Mouse (Mus musculus) heart, embryonic 14.5 days (tissue): ENCODE results near the gene Tet3. TPM values are rescaled to one million over a fixed set of nuclear protein-coding genes. Genes with fewer than 3 reads are reported as not detected.
A peak's percentile ranks its signal among the peaks of the same experiment; 100 is the strongest.

ENCODE experiments used
- ATAC-seq: fragments of 200-750 bp; cut with Nextera tagmentation; 2 replicates; pipeline ENCODE4 v1.8.0; 2017; ENCODE audit warnings: low read depth, moderate TSS enrichment; ENCODE audit not compliant: insufficient number of reproducible peaks, insufficient read depth, low FRiP score
- H3K27ac ChIP-seq, 2 experiments: fragments of 200-500 bp in 1 of 2; fragments of 300-500 bp in 1 of 2; sonication (generic) in 1 of 2; replicated peaks in 1 of 2; 2 replicates each; pipeline ENCODE4 v1.5.1; 2012 to 2014; ENCODE audit warnings: low read depth in 2 of 2, low read length in 2 of 2, control low read depth in 1 of 2, mild to moderate bottlenecking in 1 of 2, mixed read lengths in 1 of 2; ENCODE audit not compliant: control insufficient read depth in 1 of 2, insufficient read depth in 1 of 2
- H3K27me3 ChIP-seq: fragments of 300-500 bp; sonication (generic); 2 replicates; pipeline ENCODE4 v1.6.1; 2014; ENCODE audit warnings: mild to moderate bottlenecking, low read length, control low read depth; ENCODE audit not compliant: control insufficient read depth, insufficient read depth
- H3K36me3 ChIP-seq: fragments of 300-500 bp; sonication (generic); 2 replicates; pipeline ENCODE4 v1.6.1; 2014; ENCODE audit warnings: mild to moderate bottlenecking, control low read depth, low read length, mixed read lengths; ENCODE audit not compliant: control insufficient read depth, insufficient read depth
- H3K4me1 ChIP-seq, 2 experiments: fragments of 200-500 bp in 1 of 2; fragments of 300-500 bp in 1 of 2; sonication (generic) in 1 of 2; 2 replicates each; pipeline ENCODE4 v1.6.1; 2012 to 2014; ENCODE audit warnings: low read length in 2 of 2, control low read depth in 1 of 2, mixed read lengths in 1 of 2; ENCODE audit not compliant: control insufficient read depth in 2 of 2, insufficient read depth in 2 of 2
- H3K4me2 ChIP-seq: fragments of 300-500 bp; sonication (generic); 2 replicates; pipeline ENCODE4 v1.6.1; 2014; ENCODE audit warnings: mild to moderate bottlenecking, low read length
- H3K4me3 ChIP-seq, 2 experiments: fragments of 200-500 bp in 1 of 2; fragments of 300-500 bp in 1 of 2; sonication (generic) in 1 of 2; 2 replicates each; pipeline ENCODE4 v1.5.1; 2012 to 2014; ENCODE audit warnings: low read length in 2 of 2, mild to moderate bottlenecking in 2 of 2, control low read depth in 1 of 2, low read depth in 1 of 2, moderate library complexity in 1 of 2; ENCODE audit not compliant: control insufficient read depth in 1 of 2, insufficient read depth in 1 of 2
- H3K9ac ChIP-seq: fragments of 300-500 bp; sonication (generic); 2 replicates; pipeline ENCODE4 v1.6.1; 2014; ENCODE audit warnings: mild to moderate bottlenecking, low read length
- H3K9me3 ChIP-seq: fragments of 300-500 bp; sonication (generic); 2 replicates; pipeline ENCODE4 v1.6.1; 2016; ENCODE audit warnings: low read length, control low read depth; ENCODE audit not compliant: control insufficient read depth
- WGBS: fragments of 180-500 bp; shearing (Covaris S2); extraction: QIAGEN DNeasy Blood & Tissue Kit; methylation state at CpG from one replicate; pipeline ENCODE4 v1.1.7; 2014; 5-methylcytosine and 5-hydroxymethylcytosine counted together
- polyA plus RNA-seq: library from polyadenylated mRNA; unstranded; fragments of >200 nt; fragmentation: Nextera tagmentation; extraction: Ambion mirVana; gene quantifications from 2 replicates; pipeline ENCODE4 v1.2.1, GENCODE M21; 2014

The Tet3 gene
- polyA plus RNA-seq, 1 experiment from 2014 or later: 28.9 TPM

DNA sequence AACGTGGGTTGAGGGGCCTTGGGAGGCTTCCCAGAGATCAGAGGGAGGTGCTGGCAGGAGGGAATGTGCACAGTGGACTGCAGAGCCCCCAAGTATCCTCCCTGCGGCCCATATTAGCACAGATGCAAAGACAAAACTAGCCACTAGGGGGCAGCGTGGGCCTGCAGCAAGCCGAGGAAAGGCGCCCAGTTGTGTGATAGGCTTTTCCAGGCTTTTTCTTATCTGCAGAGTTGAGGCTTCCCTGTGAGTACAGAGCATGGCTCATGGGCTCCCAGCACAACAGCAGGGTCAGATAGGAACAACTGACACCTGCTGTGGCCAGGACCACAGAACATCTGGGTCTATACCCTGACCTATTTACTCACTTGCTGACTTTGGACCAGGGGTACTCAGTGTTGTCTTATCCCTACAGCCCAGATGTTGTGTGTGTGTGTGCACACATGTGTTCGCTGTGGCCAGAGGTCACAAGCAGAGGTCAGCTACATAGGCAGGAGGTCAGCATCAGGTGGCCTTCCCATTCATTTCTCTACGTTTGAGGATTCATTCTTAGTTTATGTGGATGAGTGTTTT lies 102.2 kb downstream of the Tet3 start:
- Histone ChIP-seq H3K4me3 (no peak overlapping the region), H3K27me3 (no peaks in the 10 kb centered on the region), H3K9me3 (no peaks in the 10 kb centered on the region), H3K4me2 (no peak overlapping the region), H3K4me1 (peaks cover 0 to 4% of the 10 kb centered on the region in 2 experiments; a peak in 1 of 4 replicates), H3K9ac (no peak overlapping the region), H3K36me3 (peaks cover 84% of the 10 kb centered on the region), H3K27ac (no peak overlapping the region)
- WGBS: 24% methylated on average over 7 of the region's 7 CpGs
- 0 out of 2 replicates have a peak, but pooled peaks have one; percentile 18 for ATAC-seq

DNA sequence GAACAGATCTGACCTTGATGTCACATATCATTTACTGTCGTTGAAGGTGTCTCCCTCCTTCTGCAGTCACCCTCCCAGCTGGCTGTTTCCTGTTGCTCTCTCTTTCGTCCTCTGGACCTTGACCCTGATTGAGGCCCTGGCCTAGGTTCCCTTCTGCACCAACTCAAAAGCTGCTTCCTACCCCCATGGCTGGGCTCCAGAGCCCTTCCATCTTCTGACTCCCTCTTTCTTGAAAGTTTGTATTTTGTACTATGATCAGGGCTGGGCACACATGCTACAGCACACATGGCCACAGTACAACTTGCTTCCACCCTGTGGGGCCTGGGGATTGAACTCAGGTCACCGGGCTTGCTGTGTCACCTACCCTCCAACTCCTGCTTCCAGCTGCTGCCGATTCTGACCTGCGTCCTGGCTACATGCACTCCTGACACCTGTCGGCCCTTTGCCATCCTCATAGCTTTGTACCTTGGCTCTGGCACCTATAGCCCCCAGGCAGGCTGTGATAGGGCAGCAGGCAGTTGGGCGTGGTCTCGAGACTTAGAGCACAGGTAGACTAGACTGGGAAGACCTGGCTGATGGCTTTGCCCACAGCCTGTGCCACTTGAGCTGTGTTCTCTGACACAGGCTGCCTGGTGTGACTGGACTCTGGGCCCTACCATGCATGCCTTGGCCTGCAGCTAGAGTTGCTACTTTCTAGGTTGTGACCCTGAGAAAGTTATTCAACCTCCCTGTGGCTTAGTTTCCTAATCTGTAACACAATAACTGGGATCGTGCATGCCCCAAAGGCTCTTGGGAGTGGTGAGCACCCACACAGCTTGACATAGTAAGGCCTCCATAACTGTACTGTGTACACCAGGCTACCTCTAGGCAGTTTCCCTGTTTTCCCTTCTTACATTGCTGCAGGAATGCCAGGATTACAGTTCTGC lies 103.8 kb downstream of the Tet3 start:
- ATAC-seq: no peak
- Histone ChIP-seq H3K36me3 (peaks cover 73% of the 10 kb centered on the region), H3K9ac (no peak overlapping the region), H3K27me3 (no peaks in the 10 kb centered on the region), H3K9me3 (no peaks in the 10 kb centered on the region), H3K27ac (no peak overlapping the region), H3K4me1 (peaks cover 2 to 9% of the 10 kb centered on the region in 2 experiments), H3K4me2 (no peak overlapping the region), H3K4me3 (no peak overlapping the region)
- WGBS: 80% methylated on average over 9 of the region's 9 CpGs

DNA sequence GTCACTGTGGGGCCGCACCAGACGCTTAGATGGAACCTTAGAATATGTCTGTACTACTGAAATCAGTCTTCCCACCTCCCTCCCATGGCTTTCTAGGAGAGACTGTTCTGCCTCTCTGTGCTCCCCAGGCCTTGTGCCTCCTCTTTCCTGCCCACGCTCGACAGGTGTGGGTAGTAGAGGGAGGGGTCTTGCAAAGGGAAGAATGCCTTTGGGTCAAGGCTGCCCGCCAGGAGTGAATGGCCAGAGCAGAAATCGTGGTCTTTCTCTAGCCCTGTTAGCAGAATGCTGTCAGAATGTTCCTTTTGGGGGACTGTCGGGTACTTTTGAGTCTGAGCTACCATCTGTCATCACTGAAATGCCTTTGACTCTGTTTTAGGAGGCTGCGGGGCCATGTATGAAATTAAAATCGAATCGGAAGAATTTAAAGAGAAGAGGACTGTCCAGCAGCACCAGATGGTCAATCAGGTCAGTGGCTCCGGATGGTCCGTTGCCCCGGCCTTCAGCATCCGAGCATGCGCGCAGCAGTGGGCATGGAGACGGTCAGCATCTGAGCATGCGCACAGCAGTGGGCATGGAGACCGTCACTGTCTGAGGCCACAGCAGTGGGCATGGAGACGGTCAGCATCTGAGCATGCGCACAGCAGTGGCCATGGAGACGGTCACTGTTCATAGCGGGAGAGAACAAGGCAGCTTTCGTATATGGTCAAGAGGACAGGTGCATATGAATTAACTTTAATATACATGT lies 106.0 kb downstream of the Tet3 start:
- no peaks in the 10 kb centered on the region for H3K9me3 ChIP-seq
- peaks cover 7 to 16% of the 10 kb centered on the region in 2 experiments for H3K4me1 ChIP-seq
- no peaks in the 10 kb centered on the region for H3K27me3 ChIP-seq
- H3K27ac ChIP-seq: no peak overlapping the region
- WGBS: 95% methylated on average over 24 of the region's 24 CpGs
- H3K4me3 ChIP-seq: no peak overlapping the region
- H3K9ac ChIP-seq: no peak overlapping the region
- no peak overlapping the region for H3K4me2 ChIP-seq
- no peak for ATAC-seq
- H3K36me3 ChIP-seq: peaks cover 51% of the 10 kb centered on the region

DNA sequence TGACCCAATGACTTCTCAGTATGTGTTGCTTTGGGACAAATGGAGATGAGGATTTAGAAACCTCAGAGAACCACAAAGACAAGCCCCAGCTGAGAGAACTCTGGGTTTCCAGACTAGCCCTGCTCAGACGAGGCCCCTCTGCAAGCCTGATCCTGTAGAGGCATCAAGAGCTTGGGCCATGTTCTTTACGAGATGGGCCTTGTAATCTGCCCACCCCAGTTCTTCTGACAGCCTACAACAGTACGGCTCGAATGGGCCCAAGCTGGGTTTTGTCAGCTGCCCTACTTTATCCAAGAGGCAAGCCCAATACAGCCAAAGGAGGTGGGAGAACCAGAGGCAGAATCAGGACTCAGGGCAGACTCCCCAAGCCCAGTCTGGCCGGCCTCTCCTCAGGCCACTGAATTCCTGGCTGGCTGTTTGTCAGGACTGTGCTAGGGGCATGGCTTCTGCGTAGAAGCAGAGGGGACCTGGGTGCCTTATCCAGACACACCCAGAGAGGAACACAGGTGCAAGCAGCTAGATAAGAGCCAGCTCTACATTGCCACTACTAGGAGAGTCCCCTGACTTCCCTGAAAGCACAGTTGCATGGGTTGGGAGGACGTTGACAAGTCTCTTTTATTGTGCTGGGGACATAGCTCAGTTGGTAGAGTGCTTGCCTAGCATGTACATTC lies 107.3 kb downstream of the Tet3 start:
- H3K27me3 ChIP-seq: no peaks in the 10 kb centered on the region
- peaks cover 44% of the 10 kb centered on the region for H3K36me3 ChIP-seq
- no peak overlapping the region for H3K9ac ChIP-seq
- no peak for ATAC-seq
- H3K4me1 ChIP-seq: peaks cover 7 to 14% of the 10 kb centered on the region in 2 experiments
- H3K4me2 ChIP-seq: no peak overlapping the region
- no peaks in the 10 kb centered on the region for H3K9me3 ChIP-seq
- no peak overlapping the region for H3K4me3 ChIP-seq
- no peak overlapping the region for H3K27ac ChIP-seq
- 82% methylated on average over 7 of the region's 7 CpGs for WGBS

DNA sequence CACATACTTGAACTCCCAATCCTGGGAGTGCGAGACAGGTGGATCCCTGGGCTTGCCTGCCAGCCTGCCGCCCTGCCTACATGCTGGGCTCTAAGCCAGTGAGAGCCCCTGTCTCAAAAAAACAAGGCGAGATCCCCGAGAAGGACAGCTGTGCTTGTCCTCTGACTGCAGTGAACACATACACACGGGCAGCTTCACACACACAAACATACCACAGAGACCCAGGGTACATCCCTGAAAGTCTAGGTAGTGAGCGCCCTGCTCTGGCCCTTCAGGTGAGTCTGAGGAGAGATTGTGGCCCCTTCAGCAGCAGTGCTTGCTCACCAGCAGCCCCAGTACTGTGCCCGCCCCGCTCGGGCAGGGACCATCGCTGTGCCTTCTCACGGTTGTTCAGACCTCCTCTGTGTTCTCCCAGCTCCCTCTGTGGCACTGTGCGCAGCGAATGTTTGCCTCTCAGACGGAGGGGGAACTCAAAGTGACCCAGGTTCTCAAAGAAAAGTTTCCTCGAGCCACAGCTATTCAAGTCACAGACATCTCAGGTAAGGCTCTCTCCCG lies 108.0 kb downstream of the Tet3 start:
- no peaks in the 10 kb centered on the region for H3K9me3 ChIP-seq
- no peak for ATAC-seq
- 87% methylated on average over 16 of the region's 16 CpGs for WGBS
- no peak overlapping the region for H3K27ac ChIP-seq
- no peaks in the 10 kb centered on the region for H3K27me3 ChIP-seq
- no peak overlapping the region for H3K9ac ChIP-seq
- no peak overlapping the region for H3K4me3 ChIP-seq
- H3K4me1 ChIP-seq: peaks cover 7 to 12% of the 10 kb centered on the region in 2 experiments
- no peak overlapping the region for H3K4me2 ChIP-seq
- H3K36me3 ChIP-seq: peaks cover 43% of the 10 kb centered on the region

DNA sequence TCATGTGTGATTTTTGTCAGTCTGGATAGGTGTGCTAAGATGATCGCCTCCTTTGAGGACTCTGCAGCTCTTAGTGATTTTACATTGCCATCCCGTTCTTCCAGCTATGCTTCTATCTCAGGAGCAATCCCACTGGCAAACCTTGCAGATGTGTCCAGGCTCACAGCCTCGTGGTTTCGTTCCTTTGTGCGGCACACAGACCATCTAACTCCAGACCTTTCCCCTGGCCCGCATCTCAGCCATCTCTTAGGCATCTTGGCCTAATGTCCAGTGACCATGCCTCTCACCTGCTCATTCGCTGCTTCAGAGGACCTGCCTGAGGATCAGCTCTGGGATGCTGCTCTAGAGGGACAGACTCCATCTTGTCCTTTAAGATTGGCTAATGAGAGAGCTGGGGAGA lies 108.7 kb downstream of the Tet3 start:
- no peak for ATAC-seq
- peaks cover 7 to 12% of the 10 kb centered on the region in 2 experiments for H3K4me1 ChIP-seq
- H3K27ac ChIP-seq: 0 out of 4 replicates have a peak overlapping the region, but pooled peaks of 1 of the 2 experiments have one; percentile 53
- H3K9ac ChIP-seq: peak overlapping the region; percentile 94
- no peaks in the 10 kb centered on the region for H3K9me3 ChIP-seq
- H3K4me3 ChIP-seq: peak overlapping the region; percentile 80 to 93
- H3K36me3 ChIP-seq: peaks cover 36% of the 10 kb centered on the region
- WGBS: 78% methylated on average over 7 of the region's 7 CpGs
- no peaks in the 10 kb centered on the region for H3K27me3 ChIP-seq
- H3K4me2 ChIP-seq: peak overlapping the region; percentile 76
